12 mouse cellular contexts compared by ENCODE assay signal in the genomic region with DNA sequence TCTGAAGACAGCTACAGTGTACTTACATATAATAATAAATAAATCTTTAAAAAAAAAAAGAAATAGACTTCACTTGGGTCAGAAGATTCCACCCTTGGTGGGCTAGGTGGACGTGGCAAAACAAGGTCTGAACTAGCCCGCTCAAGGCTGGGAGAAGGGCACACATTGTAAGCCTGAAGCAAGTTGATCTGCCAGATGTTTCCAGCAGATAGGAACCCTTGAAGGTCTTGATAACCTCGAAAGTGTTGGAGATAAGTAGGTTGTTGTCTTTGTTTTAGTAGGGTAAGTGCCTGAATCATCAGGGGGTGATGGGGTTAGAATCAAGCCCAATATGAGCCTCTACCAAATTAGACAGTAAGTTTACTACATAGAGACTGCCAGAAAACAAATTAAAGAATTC.
"Had no signal": no experiment of that assay in that cellular context is flagged by ENCODE, and none has a peak within 500 bp of the region (broad histone marks: within the 10 kb centered on the region; RNA-seq: fewer than 3 reads in every experiment).

No protein-coding gene starts in this region.

- H3K9ac ChIP-seq: intestine, embryonic 15.5 days; limb, embryonic 13.5 days; midbrain, embryonic 12.5 days had no signal

- H3K9me3 ChIP-seq: intestine, embryonic 15.5 days; limb, embryonic 13.5 days had no signal

- H3K4me3 ChIP-seq: intestine, embryonic 15.5 days; limb, embryonic 13.5 days; midbrain, embryonic 12.5 days had no signal

- H3K27ac ChIP-seq: intestine, embryonic 15.5 days; limb, embryonic 13.5 days; midbrain, embryonic 12.5 days had no signal

- DNase-seq: kidney, adult 18-20 months; kidney, postnatal 10 days; kidney, postnatal 4 days; left cerebral cortex, postnatal 4 days; lung, adult 18-20 months; lung, postnatal 36 days; right cerebral cortex, postnatal 14 days had no signal

- H3K27me3 ChIP-seq: intestine, embryonic 15.5 days; limb, embryonic 13.5 days; midbrain, embryonic 12.5 days had no signal

- H3K4me2 ChIP-seq: intestine, embryonic 15.5 days; limb, embryonic 13.5 days; midbrain, embryonic 12.5 days had no signal

- ATAC-seq: intestine, embryonic 15.5 days; lung, postnatal 0 days; midbrain, embryonic 16.5 days had no signal
